Mouse (Mus musculus) retina, postnatal 1 day (tissue): ENCODE measurements around the gene Rhbdd3.
"Not testable (repeated sequence)": the region's sequence is repeated elsewhere in the genome, so short reads cannot be mapped to it uniquely, and the experiment has no call there.

Experiments used
- DNase-seq: peaks from one replicate; pipeline ENCODE4 v3.0.0-alpha.2; 2012

Gene Rhbdd3

DNA sequence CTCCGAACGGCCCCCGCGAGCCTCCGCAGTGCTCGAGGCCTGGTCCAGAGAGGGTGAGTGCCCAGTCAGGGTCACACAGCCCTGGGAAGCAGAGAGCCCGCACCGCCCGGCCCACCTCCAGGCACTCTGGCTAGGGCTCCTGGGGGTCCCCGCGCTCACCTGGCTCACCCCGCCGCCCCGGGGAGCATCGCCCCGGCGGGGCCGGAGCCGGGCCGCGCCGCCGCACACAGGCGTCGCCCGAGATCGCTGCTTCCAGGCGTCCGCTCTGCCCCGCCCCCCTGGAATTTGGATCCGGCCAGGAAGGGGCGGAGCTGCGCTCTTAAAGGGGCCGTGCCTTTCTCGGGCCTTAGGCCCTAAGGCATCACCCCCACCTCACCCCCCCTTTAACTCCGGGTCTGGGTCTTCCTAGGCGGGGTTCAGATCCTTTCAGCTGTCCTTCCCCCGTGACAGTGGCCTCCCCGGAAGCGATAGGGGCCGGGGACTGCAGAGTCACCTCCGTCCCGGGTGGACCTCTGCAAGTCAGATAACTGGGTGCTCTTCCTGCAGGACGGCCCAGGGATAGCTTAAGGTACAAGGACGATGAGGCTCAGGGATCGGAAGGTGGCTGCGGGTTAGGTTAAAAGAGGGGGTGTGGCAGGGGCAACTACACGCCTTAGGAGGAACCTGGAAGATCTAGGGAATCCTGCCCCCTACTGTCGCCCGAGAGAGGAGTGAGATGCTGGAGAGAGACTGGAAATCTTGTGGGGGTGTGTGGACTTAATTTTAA is 33.5 kb upstream of the Rhbdd3 start, which contains the start of gene Gas2l1:
Gene Gas2l1, minus strand, starts transcription at position 272 of the 766 bp plus-strand sequence.
- peak; percentile 92 for DNase-seq

DNA sequence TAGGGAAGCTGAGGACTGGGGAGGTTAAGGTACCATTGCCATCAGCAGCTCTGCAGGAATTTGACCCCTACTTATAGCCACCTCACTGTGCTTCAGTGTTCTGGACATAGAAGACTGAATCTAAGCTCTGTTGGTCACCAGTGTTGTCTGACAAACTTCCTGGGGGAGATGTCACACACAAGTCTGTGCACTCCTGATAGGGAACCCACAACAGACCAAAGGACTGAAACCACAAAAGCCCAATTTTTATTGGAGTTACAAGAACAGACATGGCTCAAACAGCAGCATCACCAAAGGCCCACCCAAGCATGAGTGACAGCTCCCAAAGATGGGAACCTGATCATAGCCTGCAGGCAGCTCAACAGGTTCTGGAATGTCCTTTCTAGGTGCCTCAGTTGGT is 31.7 kb upstream of the Rhbdd3 start:
- DNase-seq, result no peak

DNA sequence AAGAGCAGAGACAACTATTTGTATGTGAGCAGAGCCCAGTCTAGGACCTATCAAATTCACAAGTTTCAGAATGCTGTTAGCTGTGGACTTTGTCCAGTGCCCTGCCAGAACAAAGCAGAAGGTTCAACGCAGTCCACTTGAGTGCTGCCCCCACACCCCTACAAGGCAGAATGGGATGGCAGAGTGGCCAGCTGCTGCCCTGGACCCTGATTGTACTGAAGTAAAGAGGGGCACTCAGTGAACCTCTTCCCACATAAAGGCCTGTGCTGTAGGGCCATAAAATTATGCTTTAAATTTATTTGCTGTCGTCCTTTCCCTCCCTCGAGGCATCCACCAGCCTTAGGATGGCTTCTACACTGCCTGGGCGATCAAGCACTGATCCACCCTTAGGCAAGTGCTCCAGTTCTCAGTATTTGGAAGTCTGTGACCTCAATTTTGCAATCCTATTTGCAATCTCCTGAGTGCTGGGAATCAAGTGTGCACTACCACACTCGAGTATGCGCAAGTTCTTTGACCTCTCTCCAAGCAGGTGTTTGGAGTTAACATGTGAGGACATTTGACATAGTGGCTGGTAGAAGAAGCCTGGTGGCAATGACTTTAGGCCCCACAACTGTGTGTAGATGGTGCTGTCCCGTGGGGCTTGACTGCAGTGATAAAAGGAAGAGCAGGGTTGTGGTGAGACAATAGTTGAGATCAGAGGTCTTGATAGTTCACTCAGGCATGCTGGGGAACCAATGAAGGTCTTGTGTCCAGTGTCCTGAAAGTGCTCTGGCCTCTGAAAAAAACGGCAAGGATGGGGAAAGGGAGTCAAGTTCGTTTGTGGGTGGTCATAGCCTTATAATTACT is 30.4 kb upstream of the Rhbdd3 start:
- DNase-seq, result no peak

DNA sequence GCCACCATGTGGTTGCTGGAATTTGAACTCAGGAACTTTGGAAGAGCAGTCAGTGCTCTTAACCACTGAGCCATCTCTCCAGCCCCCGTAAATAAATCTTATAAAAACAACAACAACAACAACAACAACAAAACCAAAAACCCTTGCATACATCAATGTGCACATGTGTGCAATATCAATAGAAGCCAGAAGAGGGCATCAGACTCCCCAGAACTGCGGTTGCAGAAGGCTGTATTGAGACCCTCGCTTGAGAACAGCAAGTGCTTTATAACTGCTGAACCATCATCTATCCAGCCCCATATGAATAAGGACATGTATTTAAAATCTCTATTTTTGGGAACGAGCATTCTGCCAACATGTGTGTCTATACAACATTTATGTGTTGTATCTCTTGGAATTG is 23.8 kb upstream of the Rhbdd3 start:
- peak; percentile 63 for DNase-seq

DNA sequence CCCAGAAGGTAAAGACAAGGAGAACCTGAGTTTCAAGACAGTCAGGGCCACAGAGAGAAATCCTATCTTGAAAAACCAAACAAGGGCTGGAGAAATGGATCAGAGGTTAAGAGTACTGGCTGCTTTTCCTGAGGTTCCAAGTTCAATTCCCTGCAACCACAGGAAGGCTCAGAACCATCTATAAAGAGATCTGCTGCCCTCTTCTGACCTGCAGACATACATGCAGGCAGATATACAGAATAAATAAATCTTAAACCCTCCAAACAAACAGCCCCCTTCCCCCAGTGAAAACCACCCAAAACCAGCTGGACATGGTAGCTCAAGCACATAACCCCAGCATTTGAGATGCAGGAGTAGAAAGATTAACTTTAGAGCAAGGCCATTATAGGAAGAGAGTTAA is 23.0 kb upstream of the Rhbdd3 start:
- no peak for DNase-seq

DNA sequence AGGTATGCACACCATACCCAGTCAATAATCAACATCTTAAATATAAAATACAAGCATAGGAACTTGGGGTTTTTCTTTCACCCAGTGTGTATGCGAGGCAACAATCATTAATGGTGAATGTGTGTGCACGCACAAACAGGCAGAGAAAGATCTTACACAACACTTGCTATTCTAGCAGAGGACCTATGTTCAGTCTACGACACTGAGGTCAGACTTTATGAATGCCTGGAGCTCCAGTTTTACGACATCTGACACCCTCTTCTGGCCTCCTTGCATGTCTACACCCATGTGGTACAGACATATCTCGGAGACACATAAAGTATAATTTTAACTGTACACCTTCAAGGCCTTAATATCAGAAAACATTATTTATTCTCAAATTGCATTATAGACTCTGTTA is 21.9 kb upstream of the Rhbdd3 start:
- not testable (repeated sequence) for DNase-seq

DNA sequence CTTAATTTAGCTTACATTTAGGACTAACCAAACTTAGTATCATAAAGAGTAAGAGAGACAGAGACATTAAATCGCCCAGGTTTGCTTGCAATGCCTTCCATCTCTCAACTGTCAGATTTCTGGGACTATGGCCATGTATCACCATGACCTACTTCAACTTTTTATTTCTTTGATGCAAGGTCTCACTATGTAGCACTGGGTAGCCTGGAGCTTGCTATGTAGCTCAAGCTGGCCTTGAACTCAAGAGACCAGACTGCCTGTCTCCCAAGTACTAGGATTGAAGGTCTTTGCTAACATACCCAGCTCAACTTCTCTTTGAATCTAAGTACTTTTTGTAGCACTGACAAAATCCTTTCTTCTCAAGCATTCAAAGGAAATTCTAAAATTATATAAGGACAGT is 9.6 kb upstream of the Rhbdd3 start:
- no peak for DNase-seq

DNA sequence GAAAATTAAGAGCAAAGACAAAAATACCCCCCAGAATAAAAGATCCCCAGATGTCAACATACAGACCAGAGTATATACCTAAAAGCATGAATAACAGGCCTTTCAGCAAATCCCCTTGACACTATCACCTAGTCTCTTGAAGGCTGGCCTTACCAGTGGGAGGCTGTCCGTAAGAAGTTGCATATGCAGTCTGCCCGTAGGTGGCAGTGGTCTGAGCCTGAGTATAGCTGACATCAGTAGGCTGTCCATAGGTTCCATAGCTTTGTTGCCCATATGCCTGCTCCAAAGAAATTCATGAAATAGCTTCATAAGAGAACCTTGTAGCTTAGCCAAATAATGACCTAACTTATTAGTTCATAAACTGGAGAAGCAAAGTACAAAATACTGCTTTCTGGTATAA is 7.0 kb upstream of the Rhbdd3 start:
- peak; percentile 53 for DNase-seq

DNA sequence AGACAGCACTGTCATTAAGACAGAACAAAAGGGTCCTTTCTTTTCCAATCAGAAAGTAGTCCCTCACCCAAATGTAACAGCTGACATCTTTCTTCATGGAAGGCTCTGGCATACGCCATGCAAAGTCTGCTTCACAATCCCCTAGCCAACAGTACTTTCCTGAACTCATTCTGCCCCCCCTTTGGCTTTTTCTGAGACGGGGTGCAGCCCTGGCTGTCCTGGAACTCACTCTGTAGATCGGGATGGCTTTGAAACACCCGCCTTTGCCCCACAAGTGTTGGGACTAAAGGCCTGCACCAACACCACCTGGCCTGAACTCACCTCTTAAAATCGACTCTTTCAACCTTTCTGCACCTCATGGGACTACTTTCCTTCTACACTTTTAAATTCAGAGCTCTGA is 2.8 kb upstream of the Rhbdd3 start:
- no peak for DNase-seq

DNA sequence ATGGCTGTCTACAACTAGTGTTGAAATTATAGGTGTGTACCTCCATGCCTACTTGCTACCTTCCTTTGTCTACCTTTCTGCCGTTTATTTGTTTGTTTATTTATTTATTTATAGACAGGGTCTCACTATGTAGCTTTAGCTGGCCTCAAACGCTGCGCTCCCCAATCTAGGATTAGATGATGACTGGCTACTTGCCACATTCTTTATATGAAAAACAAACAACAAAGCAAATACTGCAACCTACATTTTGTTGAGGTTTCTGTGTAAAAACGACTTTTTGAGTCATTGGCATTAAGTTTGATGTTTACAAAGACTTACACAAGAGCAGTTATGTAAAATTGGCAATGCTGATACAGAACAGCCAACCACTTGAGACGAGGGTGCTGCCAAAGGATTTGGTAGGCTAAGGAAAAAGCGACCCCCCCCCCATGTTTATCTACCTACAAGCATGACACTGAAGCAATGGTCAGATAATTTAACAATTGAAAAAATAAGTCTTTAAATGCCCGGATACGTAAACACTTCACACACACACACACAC is 2.2 kb upstream of the Rhbdd3 start:
- DNase-seq, result no peak

DNA sequence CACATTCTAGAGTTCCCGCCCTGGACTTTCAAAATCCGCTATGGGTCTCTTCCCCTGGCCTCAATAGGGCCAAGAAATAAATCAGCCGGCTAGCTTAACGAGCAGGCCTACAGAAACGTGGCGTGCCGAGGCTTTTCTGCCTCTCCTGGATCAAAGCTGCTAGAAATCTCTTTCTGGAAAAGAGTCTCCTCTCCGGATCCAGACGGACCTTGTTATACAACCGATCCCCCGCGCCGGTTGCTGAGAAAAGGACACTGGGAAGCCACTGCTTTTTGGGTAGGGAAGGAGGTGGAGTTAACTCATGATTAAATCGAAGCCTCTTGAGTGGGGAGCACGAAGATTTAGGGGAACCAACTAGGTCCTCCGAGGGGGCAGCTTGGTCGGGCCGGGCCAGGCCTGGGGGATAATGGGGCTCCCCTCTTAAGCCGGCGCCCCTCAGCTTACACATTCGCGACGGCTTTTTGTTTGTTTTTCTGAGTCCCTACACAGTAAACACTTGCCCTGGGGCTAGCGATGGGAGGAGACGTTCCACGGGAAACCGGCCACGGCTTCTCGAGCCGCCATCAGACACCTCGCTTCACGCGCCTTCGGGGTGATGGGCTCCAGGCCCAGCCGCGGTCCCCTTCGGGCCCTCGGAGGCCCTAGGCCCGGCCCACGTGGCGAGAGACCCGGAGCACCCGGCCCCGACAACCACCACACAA is 541 bp upstream of the Rhbdd3 start:
- peak; percentile 33 for DNase-seq

DNA sequence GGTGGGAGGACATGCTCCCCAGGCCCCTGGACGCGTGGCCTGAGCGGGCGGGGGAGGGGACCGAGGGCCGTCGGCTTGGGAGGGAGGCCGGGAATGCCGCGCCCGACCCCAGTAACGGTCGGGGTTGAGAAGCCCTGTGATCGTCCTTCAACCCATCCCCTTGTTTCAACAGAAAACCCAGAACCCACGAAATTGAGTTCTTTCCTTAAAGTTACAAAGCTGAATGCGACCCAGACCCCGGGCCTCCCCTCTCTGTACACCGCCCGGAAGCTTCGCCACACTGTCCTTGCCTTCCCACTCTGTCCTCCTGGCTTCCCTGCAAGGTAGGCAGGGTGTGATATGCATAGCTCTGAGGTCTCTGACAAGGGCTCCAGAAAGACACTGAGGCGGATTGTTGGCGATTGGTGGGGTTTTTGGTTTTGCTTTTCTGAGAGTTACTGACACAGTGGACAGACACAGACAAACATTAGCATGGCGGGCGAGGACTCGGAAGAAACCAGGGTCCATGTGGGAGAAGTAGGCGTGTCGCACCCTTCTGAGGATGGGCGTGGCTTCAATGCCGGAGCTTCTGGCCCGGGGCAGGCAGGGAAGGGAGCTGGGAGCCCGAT is 954 bp downstream of the Rhbdd3 start:
- peak; percentile 90 for DNase-seq

DNA sequence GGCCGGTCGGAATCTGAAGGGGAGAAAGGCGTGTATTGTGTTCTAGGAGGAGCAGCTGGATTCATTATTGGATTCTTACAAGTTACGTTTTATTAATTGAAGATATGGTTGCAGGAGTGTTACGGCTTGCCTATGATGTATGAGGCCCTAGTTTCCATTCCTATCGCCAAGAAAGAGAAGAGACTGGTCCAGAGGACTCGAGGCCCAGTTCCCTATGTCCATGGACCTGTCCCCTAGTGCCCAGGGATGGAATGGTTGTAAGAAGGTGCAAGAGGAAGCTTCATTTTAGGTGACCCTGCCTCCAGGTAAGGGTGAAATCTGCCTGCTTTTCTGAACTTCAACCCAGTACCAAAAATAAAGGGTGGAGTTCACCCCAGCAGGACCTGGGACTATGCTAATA is 1.6 kb downstream of the Rhbdd3 start:
- no peak for DNase-seq

DNA sequence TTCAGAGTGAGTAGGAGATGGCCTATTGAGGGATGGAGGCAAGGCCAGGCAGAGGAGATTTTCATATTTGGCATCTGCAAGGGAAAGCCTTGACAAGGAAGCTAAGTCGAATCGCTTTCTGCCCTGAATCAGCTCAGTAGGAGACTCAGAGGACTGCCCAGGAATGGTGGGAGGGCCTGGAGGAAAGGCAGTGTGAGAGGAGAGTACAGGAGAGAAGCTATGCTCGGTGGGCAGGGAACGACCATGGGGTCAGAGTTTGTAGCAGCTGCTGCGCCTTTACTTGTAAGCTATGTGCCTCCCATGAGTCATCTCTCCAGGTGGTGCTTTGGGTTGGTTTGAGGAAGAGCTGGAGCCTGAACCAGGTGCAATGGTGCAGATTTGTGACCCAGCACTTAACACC is 2.1 kb downstream of the Rhbdd3 start:
- no peak for DNase-seq

DNA sequence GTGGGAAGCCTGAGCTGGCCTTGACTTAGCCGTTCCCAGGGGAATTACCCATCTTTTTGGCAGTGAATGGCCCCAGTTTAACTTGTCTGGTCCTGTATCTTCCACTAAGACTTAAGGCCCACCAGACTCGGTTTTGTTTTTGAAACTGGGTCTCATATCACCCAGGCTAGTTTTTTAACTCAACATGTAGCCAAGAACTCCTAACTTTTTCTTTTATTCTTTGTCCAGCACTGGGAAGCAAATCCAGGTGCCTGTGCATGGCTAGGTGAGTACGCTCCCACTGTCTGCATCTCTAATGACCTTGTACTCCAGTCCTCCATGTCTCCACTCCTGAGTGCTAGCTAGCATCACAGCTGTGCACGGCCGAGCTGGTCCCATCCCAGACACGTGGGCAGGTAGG is 2.9 kb downstream of the Rhbdd3 start:
- no peak for DNase-seq

DNA sequence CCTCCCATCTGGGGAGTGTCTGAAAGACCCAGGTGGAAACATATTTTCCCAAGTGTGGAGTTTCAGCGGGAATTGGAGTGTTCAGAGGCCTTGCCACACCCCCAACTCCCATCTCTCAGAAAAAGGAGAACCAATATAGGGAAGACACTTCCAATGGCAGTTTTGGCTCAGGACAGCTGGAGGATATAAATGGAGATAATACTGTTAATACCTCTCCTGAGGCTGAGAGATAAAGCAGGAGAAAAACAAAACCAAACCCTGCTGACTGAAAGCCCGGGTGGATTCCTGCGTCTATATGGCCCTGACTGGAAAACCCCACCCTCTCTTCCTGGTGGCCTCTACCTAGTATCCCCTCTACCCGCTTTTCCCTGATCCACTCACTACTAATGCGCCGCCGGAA is 3.7 kb downstream of the Rhbdd3 start:
- DNase-seq, result no peak

DNA sequence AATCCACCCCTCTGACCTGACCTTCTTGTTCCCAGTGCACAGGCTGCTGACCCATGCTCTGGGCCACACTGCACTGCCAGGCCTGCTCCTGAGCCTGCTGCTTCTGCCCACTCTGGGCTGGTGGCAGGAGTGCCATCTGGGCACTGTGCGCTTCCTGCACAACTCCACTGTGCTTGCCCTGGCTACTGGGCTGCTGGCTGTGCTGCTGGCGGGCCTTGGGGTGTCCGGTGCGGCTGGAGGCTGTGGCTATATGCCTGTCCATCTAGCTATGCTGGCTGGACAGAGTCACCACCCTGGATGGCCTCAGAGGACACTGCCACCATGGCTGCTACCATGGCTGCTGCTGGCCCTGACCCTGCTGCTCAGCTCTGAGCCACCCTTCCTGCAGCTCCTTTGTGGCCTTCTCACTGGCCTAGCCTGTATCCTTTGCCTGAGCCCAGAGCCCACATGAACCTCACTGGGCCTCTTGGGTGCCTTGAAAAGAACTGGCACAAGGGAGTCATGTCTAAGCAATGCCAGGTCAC is 5.3 kb downstream of the Rhbdd3 start:
- no peak for DNase-seq

DNA sequence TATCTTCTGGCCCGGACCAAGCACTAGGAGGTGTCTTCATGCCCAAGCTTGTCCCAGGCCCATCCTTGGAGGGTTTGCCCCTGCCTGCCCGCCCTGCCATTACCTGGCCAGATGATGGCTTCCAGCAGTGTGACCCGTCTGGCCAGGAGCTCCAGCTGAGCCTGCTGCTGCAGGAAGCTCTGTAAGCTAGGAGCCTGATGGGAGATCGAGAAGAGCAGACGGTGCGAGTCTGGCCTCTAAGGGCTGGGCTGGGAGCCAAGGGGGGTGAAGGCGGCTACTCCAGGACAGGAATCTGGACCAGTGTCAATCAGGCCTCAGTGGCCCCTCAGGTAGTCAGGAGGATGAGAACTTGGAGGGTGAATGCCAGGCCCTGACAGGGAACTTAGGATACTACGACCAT is 10.7 kb downstream of the Rhbdd3 start:
- no peak for DNase-seq

DNA sequence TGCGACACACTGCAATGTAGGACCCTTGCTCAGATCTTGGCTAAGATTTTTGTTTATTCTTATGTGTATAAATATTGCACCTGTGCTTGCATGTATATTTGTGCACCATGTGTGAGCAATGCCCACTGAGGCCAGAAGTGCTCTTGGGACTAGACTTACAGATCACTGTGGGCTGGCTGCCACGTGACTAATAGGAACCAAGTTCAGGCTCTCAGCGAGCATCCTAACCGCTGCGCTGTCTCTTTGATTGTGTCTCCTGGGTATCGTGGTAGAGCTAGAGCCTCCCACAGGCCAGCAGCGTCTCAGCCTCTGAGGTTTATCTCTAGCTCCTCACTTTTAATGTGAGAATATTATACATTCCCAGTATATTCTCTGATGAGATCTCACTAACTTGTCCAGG is 14.9 kb downstream of the Rhbdd3 start:
- no peak for DNase-seq

DNA sequence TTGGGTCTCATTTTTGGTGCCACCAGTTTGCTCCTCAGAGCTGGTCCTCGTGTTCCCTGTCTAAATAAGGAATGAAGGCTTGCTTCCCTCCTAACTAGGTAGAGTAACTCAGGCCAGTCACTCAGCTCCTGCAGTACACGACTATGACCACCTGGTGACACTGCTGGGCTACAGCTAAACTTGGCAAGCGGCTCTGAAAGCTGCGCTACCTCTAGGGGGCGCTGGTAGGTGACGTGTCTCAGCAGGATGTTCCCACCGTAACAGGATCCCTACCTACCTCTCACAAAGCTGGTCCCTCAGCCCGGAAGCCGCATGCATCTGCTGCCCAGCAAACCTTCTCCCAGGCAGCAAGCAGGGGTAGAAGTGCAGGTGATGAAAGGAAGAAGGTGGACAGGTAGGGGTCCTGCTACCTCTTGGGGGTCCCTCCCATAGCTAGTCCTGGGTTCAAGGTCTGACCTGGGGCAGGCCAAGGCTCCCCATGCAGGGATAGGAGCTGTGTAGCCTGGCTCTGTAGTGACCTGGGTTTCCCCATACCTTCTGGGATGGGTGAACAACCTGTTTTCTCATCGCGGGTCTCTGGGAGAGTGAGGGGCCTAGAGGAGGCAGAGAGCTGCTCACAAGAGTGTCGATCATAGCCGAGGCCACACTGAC is 16.3 kb downstream of the Rhbdd3 start:
- DNase-seq, result peak; percentile 91

DNA sequence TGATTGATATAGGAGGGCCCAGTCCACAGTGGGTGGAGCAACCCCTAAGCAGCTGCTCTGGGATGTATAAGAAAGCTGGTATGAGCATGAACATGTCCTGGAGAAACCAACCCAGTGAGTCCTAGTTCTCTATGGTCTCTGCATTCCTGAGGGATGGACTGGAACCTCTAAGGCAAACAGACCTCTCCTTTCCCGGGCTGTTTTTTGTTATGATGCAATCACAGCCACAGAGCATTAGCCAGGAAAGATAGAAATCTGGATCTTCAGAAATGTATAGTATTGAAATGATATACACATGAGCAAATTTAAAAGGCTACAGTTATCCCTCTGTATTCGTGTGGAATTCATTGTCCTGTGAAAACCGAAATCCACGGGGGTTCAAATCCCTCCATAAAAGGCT is 27.0 kb downstream of the Rhbdd3 start:
- no peak for DNase-seq

DNA sequence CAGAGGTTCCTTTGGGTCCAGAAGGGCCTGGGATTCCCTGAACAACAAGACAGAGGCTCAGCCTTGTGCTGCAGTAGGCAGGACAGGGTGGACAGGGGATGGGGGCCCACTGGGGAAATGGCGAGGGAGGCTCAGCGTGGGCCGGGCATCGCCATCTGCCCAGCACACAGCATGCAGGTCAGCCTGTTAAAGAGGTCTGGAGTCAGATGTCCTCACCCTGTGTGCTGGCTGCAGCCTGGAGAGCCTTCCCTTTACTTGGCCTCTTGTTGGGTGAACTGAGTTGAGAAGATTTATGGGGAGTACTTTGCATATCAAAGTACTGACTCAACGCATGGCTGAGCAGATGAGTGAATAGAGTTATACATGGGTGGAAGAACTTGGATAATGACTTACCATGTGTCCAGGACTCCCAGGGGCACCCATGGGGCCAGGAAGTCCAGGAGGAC is 30.3 kb downstream of the Rhbdd3 start:
- DNase-seq, result peak; percentile 90
